Mouse (Mus musculus): ENCODE data around the gene A630095E13Rik. TPM values are rescaled to one million over a fixed set of nuclear protein-coding genes. Genes with fewer than 3 reads are reported as not detected.
"Not testable (repeated sequence)": the region's sequence is repeated elsewhere in the genome, so short reads cannot be mapped to it uniquely, and the experiment has no call there.

The A630095E13Rik gene
- not detected in 2 replicates for polyA plus RNA-seq (2014; fragmentation: Nextera tagmentation; extraction: Ambion mirVana)

- 72% methylated on average over 3 of the region's 3 CpGs for WGBS
- not testable (repeated sequence) for H3K9ac ChIP-seq (ENCODE audit: low read length)
Measured at GRCm38 (mm10) chr9:36643276-36643675, at the start of gene A630095E13Rik. Gene A630095E13Rik, minus strand, starts transcription at chr9:36643376.

GRCm38 (mm10) chr9:36692920-36693319 is 49.7 kb upstream of the A630095E13Rik start, which contains the start of gene Acrv1:
Gene Acrv1, plus strand, starts transcription at chr9:36693220.
- WGBS = 81% methylated on average over 1 of the region's 1 CpGs
- DNase-seq (ENCODE audit: low spot score, missing footprints) = no peak
- Histone ChIP-seq H3K4me2 (no peak within 1 kb of the TSS), H3K4me1 (ENCODE audit: control insufficient read depth, insufficient read depth, low read length) (no peaks in the 10 kb centered on the region), H3K4me3 (ENCODE audit: low read depth, low read length) (no peak within 1 kb of the TSS), H3K27ac (ENCODE audit: low read depth, low read length) (no peak within 1 kb of the TSS), H3K9ac (ENCODE audit: low read length) (no peak within 1 kb of the TSS), H3K36me3 (ENCODE audit: control insufficient read depth, insufficient read depth, low read length) (no peaks in the 10 kb centered on the region), H3K9me3 (ENCODE audit: control insufficient read depth, low read length) (no peaks in the 10 kb centered on the region), H3K27me3 (ENCODE audit: control insufficient read depth, insufficient read depth, low read length) (no peaks in the 10 kb centered on the region)
- no peak for ATAC-seq (ENCODE audit: low FRiP score)

More at GRCm38 (mm10) chr9:36643276-36643675, at the start of gene A630095E13Rik:
- not testable (repeated sequence) for H3K4me2 ChIP-seq; H3K9me3 ChIP-seq (ENCODE audit: control insufficient read depth, low read length); H3K4me3 ChIP-seq (ENCODE audit: low read depth, low read length); H3K4me1 ChIP-seq (ENCODE audit: control insufficient read depth, insufficient read depth, low read length); ATAC-seq (ENCODE audit: low FRiP score); DNase-seq (ENCODE audit: low spot score, missing footprints); H3K27me3 ChIP-seq (ENCODE audit: control insufficient read depth, insufficient read depth, low read length); H3K36me3 ChIP-seq (ENCODE audit: control insufficient read depth, insufficient read depth, low read length); H3K27ac ChIP-seq (ENCODE audit: low read depth, low read length)

GRCm38 (mm10) chr9:36687329-36687728 is 44.2 kb upstream of the A630095E13Rik start:
- no peaks in the 10 kb centered on the region for H3K36me3 ChIP-seq (ENCODE audit: control insufficient read depth, insufficient read depth, low read length)
- H3K9me3 ChIP-seq (ENCODE audit: control insufficient read depth, low read length) = no peaks in the 10 kb centered on the region
- no peak overlapping the region for H3K9ac ChIP-seq (ENCODE audit: low read length)
- H3K4me1 ChIP-seq (ENCODE audit: control insufficient read depth, insufficient read depth, low read length) = no peaks in the 10 kb centered on the region
- H3K4me3 ChIP-seq (ENCODE audit: low read depth, low read length) = no peak overlapping the region
- no peak overlapping the region for H3K27ac ChIP-seq (ENCODE audit: low read depth, low read length)
- no peak overlapping the region for H3K4me2 ChIP-seq
- ATAC-seq (ENCODE audit: low FRiP score) (no peak), DNase-seq (ENCODE audit: low spot score, missing footprints) (no peak)
- no peaks in the 10 kb centered on the region for H3K27me3 ChIP-seq (ENCODE audit: control insufficient read depth, insufficient read depth, low read length)

- no peak for ATAC-seq (ENCODE audit: low FRiP score)
- no peak overlapping the region for H3K9ac ChIP-seq (ENCODE audit: low read length)
- no peak overlapping the region for H3K4me3 ChIP-seq (ENCODE audit: low read depth, low read length)
- DNase-seq (ENCODE audit: low spot score, missing footprints) = no peak
- no peaks in the 10 kb centered on the region for H3K27me3 ChIP-seq (ENCODE audit: control insufficient read depth, insufficient read depth, low read length)
- H3K4me1 ChIP-seq (ENCODE audit: control insufficient read depth, insufficient read depth, low read length) = no peaks in the 10 kb centered on the region
- no peak overlapping the region for H3K27ac ChIP-seq (ENCODE audit: low read depth, low read length)
- no peaks in the 10 kb centered on the region for H3K36me3 ChIP-seq (ENCODE audit: control insufficient read depth, insufficient read depth, low read length)
- H3K4me2 ChIP-seq = no peak overlapping the region
- 92% methylated on average over 2 of the region's 2 CpGs for WGBS
- no peaks in the 10 kb centered on the region for H3K9me3 ChIP-seq (ENCODE audit: control insufficient read depth, low read length)
Measured at GRCm38 (mm10) chr9:36681424-36681823, 38.2 kb upstream of the A630095E13Rik start.

Other genes starting within 250 kb of the A630095E13Rik start
- gene Gm7257, start 211.5 kb downstream of the A630095E13Rik start, polyA plus RNA-seq (2014; fragmentation: Nextera tagmentation; extraction: Ambion mirVana) = not detected in 2 replicates
- not detected in 2 replicates for gene Gm9513, start 167.7 kb downstream of the A630095E13Rik start, polyA plus RNA-seq (2014; fragmentation: Nextera tagmentation; extraction: Ambion mirVana)
- not detected in 2 replicates for gene Gm5615, start 101.4 kb downstream of the A630095E13Rik start, polyA plus RNA-seq (2014; fragmentation: Nextera tagmentation; extraction: Ambion mirVana)
- not detected in 2 replicates for gene Gm17689, start 60.7 kb downstream of the A630095E13Rik start, polyA plus RNA-seq (2014; fragmentation: Nextera tagmentation; extraction: Ambion mirVana)
- gene Acrv1, start 49.8 kb upstream of the A630095E13Rik start, polyA plus RNA-seq (2014; fragmentation: Nextera tagmentation; extraction: Ambion mirVana) = not detected in 2 replicates
- gene Chek1, start 83.7 kb upstream of the A630095E13Rik start, polyA plus RNA-seq (2014; fragmentation: Nextera tagmentation; extraction: Ambion mirVana) = 62.8 and 64.2 TPM in 2 replicates
- gene Stt3a, start 124.3 kb upstream of the A630095E13Rik start, polyA plus RNA-seq (2014; fragmentation: Nextera tagmentation; extraction: Ambion mirVana) = 155 and 175 TPM in 2 replicates
- gene Ei24, start 154.0 kb upstream of the A630095E13Rik start, polyA plus RNA-seq (2014; fragmentation: Nextera tagmentation; extraction: Ambion mirVana) = 70.3 TPM in 2 replicates
- 385 and 411 TPM in 2 replicates for gene Fez1, start 178.5 kb upstream of the A630095E13Rik start, polyA plus RNA-seq (2014; fragmentation: Nextera tagmentation; extraction: Ambion mirVana)